Mouse (Mus musculus) midbrain, postnatal 0 days (tissue): ENCODE results near the gene Aff3. TPM values are rescaled to one million over a fixed set of nuclear protein-coding genes. Genes with fewer than 3 reads are reported as not detected.

Experiments
- ATAC-seq: fragments of 200-750 bp; cut with Nextera tagmentation; 2 replicates; pipeline ENCODE4 v1.8.0; 2017; ENCODE audit warnings: moderate number of reproducible peaks, mild to moderate bottlenecking, moderate TSS enrichment, moderate library complexity; ENCODE audit not compliant: low FRiP score
- DNase-seq: peaks from one replicate; pipeline ENCODE4 v3.0.0-alpha.2; 2015; ENCODE audit warnings: low spot score
- H3K27ac ChIP-seq: fragments of 300-500 bp; sonication (generic); 2 replicates; pipeline ENCODE4 v1.5.1; 2014; ENCODE audit warnings: low read depth, mild to moderate bottlenecking, low read length, mixed read lengths
- H3K27me3 ChIP-seq: fragments of 300-500 bp; sonication (generic); 2 replicates; pipeline ENCODE4 v1.6.1; 2014; ENCODE audit warnings: low read length, control low read depth, mixed read lengths; ENCODE audit not compliant: insufficient read depth
- H3K36me3 ChIP-seq: fragments of 300-500 bp; sonication (generic); 2 replicates; pipeline ENCODE4 v1.6.1; 2014; ENCODE audit warnings: low read length, control low read depth, mixed read lengths; ENCODE audit not compliant: insufficient read depth
- H3K4me1 ChIP-seq: fragments of 300-500 bp; sonication (generic); 2 replicates; pipeline ENCODE4 v1.6.1; 2014; ENCODE audit warnings: mild to moderate bottlenecking, control low read depth, antibody characterized with exemption, low read length, mixed read lengths; ENCODE audit not compliant: insufficient read depth
- H3K4me2 ChIP-seq: fragments of 300-500 bp; sonication (generic); 2 replicates; pipeline ENCODE4 v1.6.1; 2014; ENCODE audit warnings: low read depth, mild to moderate bottlenecking, low read length, mixed read lengths; ENCODE audit not compliant: poor library complexity, severe bottlenecking
- H3K4me3 ChIP-seq: fragments of 300-500 bp; sonication (generic); 2 replicates; pipeline ENCODE4 v1.5.1; 2014; ENCODE audit warnings: low read depth, mild to moderate bottlenecking, low read length, moderate library complexity
- H3K9ac ChIP-seq: fragments of 300-500 bp; sonication (generic); replicated peaks from 2 replicates; pipeline ENCODE4 v1.6.1; 2014; ENCODE audit warnings: mild to moderate bottlenecking, low read length, moderate library complexity, mixed read lengths; ENCODE audit not compliant: poor library complexity, severe bottlenecking
- H3K9me3 ChIP-seq: fragments of 300-500 bp; sonication (generic); 2 replicates; pipeline ENCODE4 v1.6.1; 2016; ENCODE audit warnings: low read length, control low read depth
- CTCF ChIP-seq: IDR thresholded peaks from 2 replicates; pipeline ENCODE4 v1.5.1; 2016; ENCODE audit warnings: antibody characterized with exemption, mild to moderate bottlenecking
- WGBS: fragments of 180-500 bp; shearing (Covaris S2); extraction: QIAGEN DNeasy Blood & Tissue Kit; methylation state at CpG from one replicate; pipeline ENCODE4 v1.1.7; 2014; 5-methylcytosine and 5-hydroxymethylcytosine counted together
- polyA plus RNA-seq: library from polyadenylated mRNA; unstranded; fragments of >200 nt; fragmentation: Nextera tagmentation; extraction: Ambion mirVana; gene quantifications from 2 replicates; pipeline ENCODE4 v1.2.1, GENCODE M21; 2015
- total RNA-seq: library from RNA; depleted of rRNA; stranded (reverse); fragments of >200 nt; gene quantifications from 2 replicates; pipeline ENCODE4 v1.2.3, GENCODE M21; 2014

Aff3 gene
- total and polyA plus RNA-seq, 2 experiments from 2014 or later, result 20.6 to 61.2 TPM

DNA sequence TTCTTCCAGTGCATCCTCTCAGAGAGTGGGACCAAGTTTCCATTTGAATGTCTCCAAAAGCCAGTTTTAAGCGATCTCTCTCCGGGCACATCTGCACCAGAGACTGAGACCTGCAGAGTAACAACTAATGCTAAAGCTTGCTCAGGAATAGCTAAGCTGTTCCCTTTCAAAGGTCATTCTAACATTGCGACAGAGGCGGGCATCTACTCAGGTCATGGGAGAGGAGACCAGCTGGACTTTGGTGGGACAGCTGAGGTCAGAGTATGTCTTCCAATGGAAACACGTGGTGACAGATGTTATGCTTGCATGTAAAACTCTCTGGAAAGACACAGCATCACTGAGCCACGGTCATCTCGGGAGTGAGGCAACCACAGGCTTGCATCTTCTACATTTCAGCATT is 488.7 kb downstream of the Aff3 start:
- Histone ChIP-seq H3K9me3 (no peaks in the 10 kb centered on the region), H3K27ac (no peak overlapping the region), H3K36me3 (peaks cover 15% of the 10 kb centered on the region; the same call in 1 of the 2 replicates), H3K4me1 (no peaks in the 10 kb centered on the region), H3K4me3 (no peak overlapping the region), H3K4me2 (no peak overlapping the region), H3K9ac (no peak overlapping the region), H3K27me3 (no peaks in the 10 kb centered on the region)
- DNase-seq (no peak), ATAC-seq (no peak)
- WGBS, result 97% methylated on average over 7 of the region's 7 CpGs
- no peak for TF ChIP-seq CTCF

- no peak for ATAC-seq
- WGBS, result 95% methylated on average over 4 of the region's 4 CpGs
- no peaks in the 10 kb centered on the region for H3K4me1 ChIP-seq
Measured at GRCm38 (mm10) chr1:38171874-38172273, 492.9 kb downstream of the Aff3 start.

GRCm38 (mm10) chr1:38165696-38166095 is 499.1 kb downstream of the Aff3 start:
- no peak overlapping the region for H3K9ac ChIP-seq
- no peak overlapping the region for H3K4me2 ChIP-seq
- no peak overlapping the region for H3K4me3 ChIP-seq
- no peaks in the 10 kb centered on the region for H3K4me1 ChIP-seq
- H3K9me3 ChIP-seq, result no peaks in the 10 kb centered on the region
- no peak for TF ChIP-seq CTCF
- 55% methylated on average over 2 of the region's 2 CpGs for WGBS
- H3K27me3 ChIP-seq, result no peaks in the 10 kb centered on the region
- ATAC-seq (no peak), DNase-seq (peak; percentile 21)
- H3K36me3 ChIP-seq, result no peaks in the 10 kb centered on the region
- H3K27ac ChIP-seq, result no peak overlapping the region

More at GRCm38 (mm10) chr1:38171874-38172273, 492.9 kb downstream of the Aff3 start:
- no peak overlapping the region for H3K4me2 ChIP-seq
- no peak for DNase-seq
- H3K9ac ChIP-seq, result no peak overlapping the region
- no peaks in the 10 kb centered on the region for H3K36me3 ChIP-seq
- H3K9me3 ChIP-seq, result no peaks in the 10 kb centered on the region
- TF ChIP-seq CTCF, result no peak
- no peak overlapping the region for H3K27ac ChIP-seq
- H3K27me3 ChIP-seq, result no peaks in the 10 kb centered on the region
- H3K4me3 ChIP-seq, result no peak overlapping the region

DNA sequence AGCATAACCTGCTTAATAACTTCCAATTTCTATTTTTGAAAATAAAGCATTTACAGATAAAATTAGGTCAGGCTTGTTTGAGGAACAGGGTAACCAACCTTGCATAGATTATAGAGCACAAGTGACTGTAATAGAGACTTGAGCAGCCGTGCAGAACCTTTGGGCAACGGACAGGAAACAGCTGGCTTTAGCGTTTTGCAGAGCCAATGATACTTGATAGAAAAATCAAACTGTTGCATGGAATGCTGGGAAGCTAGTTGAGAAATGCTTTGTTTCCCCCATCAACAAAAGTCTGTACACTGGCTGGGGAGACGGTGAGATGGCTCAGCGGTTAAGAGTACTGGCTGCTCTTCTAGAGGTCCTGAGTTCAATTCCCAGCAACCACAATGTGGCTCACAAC is 514.7 kb downstream of the Aff3 start:
- TF ChIP-seq CTCF, result no peak
- no peaks in the 10 kb centered on the region for H3K4me1 ChIP-seq

GRCm38 (mm10) chr1:38146008-38146407 is 518.7 kb downstream of the Aff3 start:
- no peaks in the 10 kb centered on the region for H3K4me1 ChIP-seq
- H3K27ac ChIP-seq, result no peak overlapping the region
- no peak for ATAC-seq
- H3K9ac ChIP-seq, result no peak overlapping the region
- WGBS, result 94% methylated on average over 4 of the region's 4 CpGs
- no peaks in the 10 kb centered on the region for H3K36me3 ChIP-seq
- H3K27me3 ChIP-seq, result no peaks in the 10 kb centered on the region
- H3K9me3 ChIP-seq, result no peaks in the 10 kb centered on the region
- DNase-seq, result no peak
- no peak overlapping the region for H3K4me3 ChIP-seq
- no peak overlapping the region for H3K4me2 ChIP-seq
- no peak for TF ChIP-seq CTCF

More for the DNA sequence above, 514.7 kb downstream of the Aff3 start:
- no peaks in the 10 kb centered on the region for H3K9me3 ChIP-seq
- H3K9ac ChIP-seq, result no peak overlapping the region
- no peaks in the 10 kb centered on the region for H3K36me3 ChIP-seq
- H3K4me2 ChIP-seq, result no peak overlapping the region
- H3K4me3 ChIP-seq, result no peak overlapping the region
- DNase-seq (no peak), ATAC-seq (no peak)
- H3K27me3 ChIP-seq, result no peaks in the 10 kb centered on the region
- 88% methylated on average over 5 of the region's 5 CpGs for WGBS
- H3K27ac ChIP-seq, result no peak overlapping the region

GRCm38 (mm10) chr1:38141371-38141770 is 523.4 kb downstream of the Aff3 start:
- no peak for TF ChIP-seq CTCF
- 83% methylated on average over 1 of the region's 1 CpGs for WGBS

More at GRCm38 (mm10) chr1:38141371-38141770, 523.4 kb downstream of the Aff3 start:
- no peak overlapping the region for H3K4me3 ChIP-seq
- H3K9me3 ChIP-seq, result no peaks in the 10 kb centered on the region
- no peaks in the 10 kb centered on the region for H3K4me1 ChIP-seq
- no peak overlapping the region for H3K27ac ChIP-seq
- no peaks in the 10 kb centered on the region for H3K36me3 ChIP-seq
- no peak overlapping the region for H3K4me2 ChIP-seq
- no peaks in the 10 kb centered on the region for H3K27me3 ChIP-seq
- no peak overlapping the region for H3K9ac ChIP-seq
- ATAC-seq, result no peak
- DNase-seq, result no peak
